Mouse (Mus musculus): ENCODE results near the gene Vsig2.

- no peak for TF ChIP-seq CTCF (IDR thresholded peaks at IDR 0.05; ENCODE audit: borderline replicate concordance, insufficient read depth, low read length)
- no peak for TF ChIP-seq POLR2A (IDR thresholded peaks at IDR 0.05; ENCODE audit: low read depth, low read length)
These were observed 13.7 kb downstream of the Vsig2 start, which contains the start of gene Nrgn for GRCm38 (mm10) chr9:37552536-37553293.

All from embryonic fibroblast, embryonic 13.5 days (primary cell).